Mouse (Mus musculus) adrenal gland, adult 8-10 months (tissue): ENCODE measurements at regions not wholly inside any gene's neighbourhood (a gene's known extent, or its start where the extent isn't known, plus 50 kb on each side); places are given as distances from the start of the nearest gene placed in this dataset.
A peak's percentile ranks its signal among the peaks of the same experiment; 100 is the strongest.

Experiments used
- DNase-seq: peaks from one replicate; pipeline ENCODE4 v3.0.0; 2022

- DNase-seq = no peak
Measured at GRCm38 (mm10) chr3:76014766-76015165, 58.0 kb upstream of the Golim4 start.

GRCm38 (mm10) chr3:76008564-76009183 lies 51.9 kb upstream of the Golim4 start:
- DNase-seq = peak; percentile 4
